Mouse (Mus musculus) liver, adult 2 months (tissue): ENCODE measurements around the gene Arl16. TPM values are rescaled to one million over a fixed set of nuclear protein-coding genes. Genes with fewer than 3 reads are reported as not detected.

Experiments used
- DNase-seq: peaks from one replicate; pipeline ENCODE4 v3.0.0-alpha.2; 2011; ENCODE audit warnings: low read depth, low spot score; ENCODE audit errors: extremely low read depth
- H3K27ac ChIP-seq: fragments of 200-500 bp; replicated peaks from 2 replicates; pipeline ENCODE4 v1.5.1; 2012; ENCODE audit warnings: low read depth, mild to moderate bottlenecking, control low read depth, inconsistent platforms, low read length; ENCODE audit not compliant: insufficient read depth
- H3K27me3 ChIP-seq: fragments of 200-500 bp; 2 replicates; pipeline ENCODE4 v1.6.1; 2012; ENCODE audit warnings: mild to moderate bottlenecking, moderate library complexity, low read length, inconsistent platforms; ENCODE audit not compliant: control insufficient read depth, insufficient read depth
- H3K36me3 ChIP-seq: fragments of 200-500 bp; 2 replicates; pipeline ENCODE4 v1.6.1; 2012; ENCODE audit warnings: low read length, inconsistent platforms; ENCODE audit not compliant: control insufficient read depth, insufficient read depth
- H3K4me1 ChIP-seq: fragments of 200-500 bp; 2 replicates; pipeline ENCODE4 v1.6.1; 2011; ENCODE audit warnings: low read length; ENCODE audit not compliant: control insufficient read depth, insufficient read depth
- H3K4me3 ChIP-seq: fragments of 200-500 bp; 2 replicates; pipeline ENCODE4 v1.5.1; 2011; ENCODE audit warnings: low read depth, mild to moderate bottlenecking, control low read depth, low read length, moderate library complexity; ENCODE audit not compliant: insufficient read depth
- H3K79me2 ChIP-seq: fragments of 200-500 bp; 2 replicates; pipeline ENCODE4 v1.6.1; 2012; ENCODE audit warnings: inconsistent platforms, mild to moderate bottlenecking, low read length, moderate library complexity; ENCODE audit not compliant: control insufficient read depth, insufficient read depth
- H3K9ac ChIP-seq: fragments of 200-500 bp; 2 replicates; pipeline ENCODE4 v1.6.1; 2012; ENCODE audit warnings: low read depth, mild to moderate bottlenecking, control low read depth, inconsistent platforms, low read length
- CTCF ChIP-seq: fragments of 200-500 bp; IDR thresholded peaks from 2 replicates; pipeline ENCODE4 v1.5.1; 2011; ENCODE audit warnings: low read depth, low read length, control low read depth
- POLR2A ChIP-seq: fragments of 200-500 bp; IDR thresholded peaks from 2 replicates; pipeline ENCODE4 v1.6.1; 2011; ENCODE audit warnings: low read length, control low read depth; ENCODE audit not compliant: insufficient read depth; ENCODE audit errors: extremely low read depth
- WGBS: fragments of 180-500 bp; shearing (Covaris S2); methylation state at CpG from one replicate; pipeline ENCODE4 v1.1.7; 2018; 5-methylcytosine and 5-hydroxymethylcytosine counted together
- polyA plus RNA-seq: library from polyadenylated mRNA; depleted of rRNA; stranded (reverse); fragments of >200 nt; gene quantifications from 2 replicates; pipeline ENCODE4 v1.2.3, GENCODE M21; 2012
- total RNA-seq: library from RNA; depleted of rRNA; stranded (reverse); fragments of >200 nt; gene quantifications from 2 replicates; pipeline ENCODE4 v1.2.3, GENCODE M21; 2014

Gene Arl16
- total and polyA plus RNA-seq, 2 experiments = 9.6 to 12.2 TPM

DNA sequence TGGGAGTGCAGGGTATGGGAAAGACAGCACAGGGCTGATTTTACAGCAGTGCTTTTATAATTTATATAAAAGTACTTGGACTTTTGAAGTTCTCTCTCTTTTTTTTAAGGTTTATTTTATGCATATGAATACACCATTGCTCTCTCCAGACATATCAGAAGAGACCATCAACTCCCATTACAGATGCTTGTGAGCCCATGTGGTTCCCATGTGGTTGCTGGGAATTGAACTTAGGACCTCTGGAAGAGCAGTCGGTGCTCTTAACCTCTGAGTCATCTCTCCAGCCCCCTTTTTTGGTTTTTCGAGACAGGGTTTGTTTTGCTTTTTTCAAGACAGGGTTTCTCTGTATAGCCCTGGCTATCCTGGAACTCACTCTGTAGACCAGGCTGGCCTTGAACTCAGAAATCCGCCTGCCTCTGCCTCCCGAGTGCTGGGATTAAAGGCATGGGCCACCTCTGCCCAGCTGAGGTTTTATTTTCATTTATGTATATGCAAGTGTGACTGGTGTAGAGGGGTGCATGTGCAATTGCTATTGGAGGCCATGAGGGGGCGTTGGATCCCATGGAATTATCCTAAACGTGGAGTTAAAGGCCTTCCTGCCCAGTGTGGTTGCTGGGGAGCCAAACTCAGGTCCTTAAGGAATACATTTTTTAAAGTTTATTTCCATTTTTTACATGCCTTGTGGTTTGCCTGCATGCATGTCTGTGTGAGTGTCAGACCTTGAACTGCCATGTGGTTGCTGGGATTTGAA is 8.4 kb downstream of the Arl16 start:
- WGBS = 44% methylated on average over 6 of the region's 6 CpGs
- H3K9ac ChIP-seq = peak overlapping the region; percentile 88
- H3K27me3 ChIP-seq = no peaks in the 10 kb centered on the region
- H3K4me3 ChIP-seq = no peak overlapping the region
- peaks cover 4% of the 10 kb centered on the region; the same call in 1 of the 2 replicates for H3K4me1 ChIP-seq
- H3K36me3 ChIP-seq = no peaks in the 10 kb centered on the region
- 0 out of 2 replicates have a peak, but pooled peaks cover 6% of the 10 kb centered on the region for H3K79me2 ChIP-seq
- DNase-seq = no peak
- no peak overlapping the region for H3K27ac ChIP-seq
- TF ChIP-seq CTCF = peak; percentile 57; the same call in 1 of the 2 replicates
- TF ChIP-seq POLR2A = no peak

DNA sequence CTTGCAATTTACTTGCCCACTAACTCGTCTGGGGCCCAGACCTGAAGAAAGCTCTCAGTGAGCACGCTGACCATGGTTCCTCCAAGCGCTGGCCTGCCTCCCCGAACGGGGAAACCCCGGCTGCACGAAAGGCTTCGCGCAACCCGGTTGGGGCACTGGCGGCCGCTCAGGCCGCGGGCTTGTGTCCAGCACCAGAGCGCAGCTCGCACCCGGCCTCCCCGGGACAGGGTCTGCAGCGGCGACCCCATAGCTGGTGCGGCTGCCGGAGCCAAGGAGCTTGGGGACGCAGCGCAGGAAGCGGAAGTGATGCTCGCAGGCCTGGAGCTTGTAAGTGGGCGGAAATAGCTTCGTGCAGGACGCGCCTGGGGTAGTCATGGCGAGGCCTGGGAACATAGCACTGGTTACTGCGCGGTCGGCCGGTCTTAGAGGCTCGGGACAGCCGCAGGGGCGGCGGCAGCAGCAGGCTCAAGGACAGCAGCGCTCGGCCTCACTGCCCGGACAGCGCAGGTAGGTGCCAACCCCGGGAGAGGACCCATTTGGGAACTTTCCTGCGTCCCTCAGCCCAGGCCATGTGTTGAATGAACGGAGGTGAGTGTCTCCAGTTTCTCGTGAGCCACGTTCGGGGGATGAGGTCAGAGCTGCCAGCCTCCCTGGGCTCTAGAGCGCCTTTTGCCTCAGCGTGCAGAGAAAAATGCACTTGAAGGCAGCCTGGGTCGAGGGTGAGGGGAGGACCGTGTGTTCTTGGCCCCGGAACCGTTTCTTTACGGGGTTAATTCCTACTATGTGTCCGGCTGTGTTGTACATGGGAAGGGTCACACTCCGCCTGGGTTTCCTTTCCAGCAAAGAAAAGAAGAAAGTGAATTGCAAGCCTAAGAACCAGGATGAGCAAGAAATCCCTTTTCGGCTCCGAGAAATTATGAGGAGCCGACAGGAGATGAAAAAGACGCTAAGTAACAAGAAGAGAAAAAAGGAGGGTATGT is 9.3 kb downstream of the Arl16 start, which contains the start of the genes Oxld1 and Ccdc137:
TSS of gene Oxld1 (minus strand) at position 297 of the 980 bp plus-strand sequence.
TSS of gene Ccdc137 (plus strand) at position 344 of the 980 bp plus-strand sequence.
- 4% methylated on average over 62 of the region's 62 CpGs for WGBS
- peak; percentile 61; the same call in 1 of the 2 replicates for TF ChIP-seq POLR2A
- no peak for TF ChIP-seq CTCF
- Histone ChIP-seq H3K9ac (peak within 1 kb of the TSS; percentile 88), H3K27me3 (no peaks in the 10 kb centered on the region), H3K27ac (peak within 1 kb of the TSS; percentile 74), H3K79me2 (0 out of 2 replicates have a peak, but pooled peaks cover 6% of the 10 kb centered on the region), H3K4me3 (peak within 1 kb of the TSS; percentile 76), H3K36me3 (no peaks in the 10 kb centered on the region), H3K4me1 (peaks cover 4% of the 10 kb centered on the region; the same call in 1 of the 2 replicates)
- DNase-seq = peak; percentile 79

DNA sequence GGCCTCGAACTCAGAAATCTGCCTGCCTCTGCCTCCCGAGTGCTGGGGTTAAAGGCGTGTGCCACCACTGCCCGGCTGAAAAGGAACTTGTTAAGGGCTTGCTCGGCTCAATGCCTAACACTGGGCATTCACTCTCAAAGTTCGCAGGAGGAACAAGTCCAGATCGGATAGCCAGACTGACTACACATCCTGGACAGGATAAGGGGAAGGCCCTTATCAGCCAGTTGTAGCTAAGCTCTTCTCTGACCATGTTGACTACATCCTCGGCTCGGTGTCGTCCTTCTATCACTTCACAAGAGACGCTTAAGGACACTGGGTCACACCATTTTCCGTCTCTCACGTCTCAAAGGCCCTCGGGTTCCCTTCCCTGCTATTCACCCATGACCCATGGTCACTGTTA is 10.0 kb downstream of the Arl16 start:
- Histone ChIP-seq H3K9ac (peak overlapping the region; percentile 88), H3K36me3 (no peaks in the 10 kb centered on the region), H3K4me1 (peaks cover 4% of the 10 kb centered on the region; the same call in 1 of the 2 replicates), H3K4me3 (peak overlapping the region; percentile 76), H3K27ac (peak overlapping the region; percentile 74), H3K27me3 (no peaks in the 10 kb centered on the region), H3K79me2 (0 out of 2 replicates have a peak, but pooled peaks cover 6% of the 10 kb centered on the region)
- TF ChIP-seq POLR2A (no peak), CTCF (no peak)
- WGBS = 5% methylated on average over 14 of the region's 14 CpGs
- peak; percentile 66 for DNase-seq

DNA sequence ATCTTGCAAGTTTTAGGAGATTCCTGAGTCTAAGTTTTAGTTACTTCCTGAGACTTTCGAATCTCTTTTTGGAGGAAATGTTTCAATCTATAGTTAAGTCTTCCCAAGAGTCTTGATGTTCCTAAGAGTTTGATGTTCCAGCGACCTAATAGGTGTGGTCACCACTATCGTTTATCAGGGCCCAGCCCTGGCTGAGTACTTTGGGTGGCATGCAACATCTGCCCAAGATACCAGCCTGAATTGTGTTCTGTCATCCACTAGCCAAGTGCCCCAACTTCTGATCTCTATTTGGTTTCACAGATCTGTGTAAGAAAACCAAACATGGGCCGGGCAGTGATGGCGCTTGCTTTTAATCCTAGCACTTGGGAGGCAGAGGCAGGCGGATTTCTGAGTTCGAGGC is 12.0 kb downstream of the Arl16 start:
- Histone ChIP-seq H3K9ac (no peak overlapping the region), H3K4me1 (peaks cover 4% of the 10 kb centered on the region; the same call in 1 of the 2 replicates), H3K79me2 (0 out of 2 replicates have a peak, but pooled peaks cover 6% of the 10 kb centered on the region), H3K36me3 (no peaks in the 10 kb centered on the region), H3K27ac (no peak overlapping the region), H3K27me3 (no peaks in the 10 kb centered on the region), H3K4me3 (no peak overlapping the region)
- no peak for DNase-seq
- WGBS = 97% methylated on average over 7 of the region's 7 CpGs
- TF ChIP-seq POLR2A = no peak
- TF ChIP-seq CTCF = no peak

DNA sequence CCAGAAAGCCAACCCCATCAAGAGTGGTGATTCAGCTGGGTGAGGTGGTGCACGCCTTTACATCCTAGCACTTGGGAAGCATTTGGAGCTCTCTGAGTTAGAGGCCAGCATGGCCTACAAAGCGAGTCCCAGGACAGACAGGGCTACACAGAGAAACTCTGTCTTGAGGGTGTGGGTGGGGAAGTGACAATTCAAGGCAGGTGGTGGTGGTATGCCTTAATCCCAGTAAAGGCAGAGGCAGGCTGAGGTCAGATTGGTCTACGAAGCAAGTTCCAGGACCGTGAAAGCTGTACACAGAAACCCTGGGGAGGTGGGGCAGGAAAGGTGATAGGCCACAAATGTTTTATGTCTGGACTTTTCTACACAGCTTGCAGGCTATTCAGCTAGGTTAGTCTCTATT is 12.4 kb downstream of the Arl16 start:
- no peak overlapping the region for H3K9ac ChIP-seq
- H3K27me3 ChIP-seq = no peaks in the 10 kb centered on the region
- DNase-seq = no peak
- H3K79me2 ChIP-seq = 0 out of 2 replicates have a peak, but pooled peaks cover 6% of the 10 kb centered on the region
- peaks cover 4% of the 10 kb centered on the region; the same call in 1 of the 2 replicates for H3K4me1 ChIP-seq
- TF ChIP-seq POLR2A (no peak), CTCF (no peak)
- no peaks in the 10 kb centered on the region for H3K36me3 ChIP-seq
- H3K4me3 ChIP-seq = no peak overlapping the region
- H3K27ac ChIP-seq = no peak overlapping the region
- 94% methylated on average over 4 of the region's 4 CpGs for WGBS
